Mouse (Mus musculus) urinary bladder, postnatal 14 days (tissue): ENCODE results near the gene Muc5b.

ENCODE experiments used
- DNase-seq: peaks from one replicate; pipeline ENCODE4 v3.0.0; 2021; ENCODE audit warnings: low spot score

The Muc5b gene

DNA sequence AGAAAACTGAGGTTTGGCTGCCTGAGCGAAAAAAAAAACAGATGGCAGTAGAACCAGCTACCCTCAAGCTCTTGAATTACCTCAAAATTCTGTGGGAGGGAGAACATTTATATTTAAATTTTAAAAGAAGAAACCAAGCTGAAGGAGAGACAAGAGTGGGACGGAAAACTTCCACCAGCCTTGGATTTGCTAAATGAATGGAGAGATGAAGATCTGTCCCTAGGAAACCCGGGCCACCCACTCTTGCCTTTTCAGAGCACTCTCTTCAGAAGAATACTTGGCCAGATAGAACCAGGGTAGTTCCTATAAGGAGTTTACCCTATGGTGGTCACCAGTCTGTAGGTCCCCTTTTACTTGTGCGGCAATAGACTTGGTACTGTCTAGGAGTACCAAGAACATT lies 63.9 kb downstream of the Muc5b start:
- DNase-seq = no peak

DNA sequence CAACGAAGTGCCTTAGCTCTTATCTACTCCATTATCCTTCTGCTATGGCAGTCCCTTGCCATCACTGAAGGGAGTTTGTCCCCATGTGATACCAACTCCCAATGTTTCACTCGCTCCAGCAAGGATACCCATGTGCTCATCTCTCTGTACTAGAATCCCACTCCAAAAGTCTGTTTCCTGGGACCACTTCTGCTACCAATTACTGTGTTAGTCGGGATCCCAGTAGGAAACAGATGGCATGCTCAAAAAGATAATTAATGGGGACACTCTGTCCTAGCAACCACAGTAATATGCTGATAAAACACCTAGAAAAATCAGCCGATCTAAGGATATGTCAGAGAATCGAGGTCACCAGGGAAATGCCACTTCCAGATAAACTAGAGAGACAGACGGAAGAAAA lies 69.7 kb downstream of the Muc5b start:
- DNase-seq = no peak

DNA sequence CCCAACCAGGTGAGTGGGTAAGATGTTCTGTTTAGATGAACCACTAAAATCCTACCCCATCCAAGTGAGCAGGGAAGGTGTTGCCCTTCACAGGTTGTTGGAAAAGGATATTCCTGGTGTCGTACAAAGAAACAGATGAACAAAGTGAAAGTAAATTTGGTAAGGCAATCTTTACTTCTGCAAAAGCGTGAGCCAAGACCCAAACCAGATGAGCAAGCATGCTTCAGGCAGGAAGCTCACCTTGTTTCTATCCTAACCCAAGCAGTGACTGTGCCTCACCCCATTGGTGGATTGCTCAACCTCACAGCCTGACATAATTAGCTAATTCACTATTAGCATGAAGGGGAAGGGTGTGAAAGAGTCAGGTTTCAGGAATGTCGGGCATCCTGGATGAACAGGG lies 72.4 kb downstream of the Muc5b start:
- no peak for DNase-seq

DNA sequence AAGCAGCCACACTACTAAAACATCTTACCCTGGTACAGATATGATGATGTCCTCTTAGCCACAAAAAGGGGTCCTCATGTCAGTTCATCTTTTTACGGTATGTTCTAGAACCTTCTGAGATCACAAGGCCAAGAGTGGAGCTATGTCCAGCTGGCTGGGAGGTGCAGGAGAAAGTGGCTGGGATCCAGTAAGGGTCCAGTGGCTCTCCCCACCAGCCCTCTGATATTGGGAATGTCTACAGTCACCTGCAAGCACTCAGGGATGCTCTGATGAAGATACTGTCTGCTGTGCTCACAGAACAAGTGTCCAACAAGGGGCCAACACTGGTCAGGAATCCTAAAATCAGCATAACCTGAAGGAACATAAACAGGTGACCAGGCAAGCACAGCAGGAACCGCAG lies 79.5 kb downstream of the Muc5b start, which contains the start of gene Tollip:
Gene Tollip, minus strand, starts transcription at position 101 of the 400 bp plus-strand sequence.
- DNase-seq = no peak
